Mouse (Mus musculus): Measurements from ENCODE around the gene Gpr155.
A peak's percentile ranks its signal among the peaks of the same experiment; 100 is the strongest.

The Gpr155 gene

GRCm38 (mm10) chr2:73385641-73386355 is 574 bp downstream of the Gpr155 start:
- no peak for DNase-seq

- no peak for DNase-seq
Measured at GRCm38 (mm10) chr2:73385172-73385571, 1.2 kb downstream of the Gpr155 start.

GRCm38 (mm10) chr2:73380298-73380975 is 5.9 kb downstream of the Gpr155 start:
- DNase-seq: no peak

- no peak for DNase-seq
Measured at GRCm38 (mm10) chr2:73379656-73380055, 6.7 kb downstream of the Gpr155 start.

- no peak for DNase-seq
Measured at GRCm38 (mm10) chr2:73378326-73378725, 8.0 kb downstream of the Gpr155 start.

- DNase-seq: no peak
Measured at GRCm38 (mm10) chr2:73371530-73372335, 14.6 kb downstream of the Gpr155 start.

GRCm38 (mm10) chr2:73363448-73363847 is 22.9 kb downstream of the Gpr155 start:
- DNase-seq: no peak

- DNase-seq: no peak
Measured at GRCm38 (mm10) chr2:73360536-73360935, 25.8 kb downstream of the Gpr155 start.

- DNase-seq: no peak
Measured at GRCm38 (mm10) chr2:73359941-73360340, 26.4 kb downstream of the Gpr155 start.

- peak; percentile 64 for DNase-seq
Measured at GRCm38 (mm10) chr2:73357004-73357403, 29.4 kb downstream of the Gpr155 start.

GRCm38 (mm10) chr2:73351927-73352374 is 34.4 kb downstream of the Gpr155 start:
- no peak for DNase-seq

GRCm38 (mm10) chr2:73351496-73351895 is 34.9 kb downstream of the Gpr155 start:
- DNase-seq: no peak

- DNase-seq: no peak
Measured at GRCm38 (mm10) chr2:73348221-73348620, 38.2 kb downstream of the Gpr155 start.

- no peak for DNase-seq
Measured at GRCm38 (mm10) chr2:73347766-73348165, 38.6 kb downstream of the Gpr155 start.

- DNase-seq: peak; percentile 46
Measured at GRCm38 (mm10) chr2:73347136-73347535, 39.2 kb downstream of the Gpr155 start.

GRCm38 (mm10) chr2:73346345-73347086 is 39.9 kb downstream of the Gpr155 start:
- DNase-seq: peak; percentile 20

- DNase-seq: no peak
Measured at GRCm38 (mm10) chr2:73345204-73345603, 41.2 kb downstream of the Gpr155 start.

GRCm38 (mm10) chr2:73343701-73344100 is 42.7 kb downstream of the Gpr155 start:
- no peak for DNase-seq

- no peak for DNase-seq
Measured at GRCm38 (mm10) chr2:73338415-73338814, 48.0 kb downstream of the Gpr155 start.

GRCm38 (mm10) chr2:73335949-73336348 is 50.4 kb downstream of the Gpr155 start:
- DNase-seq: no peak

GRCm38 (mm10) chr2:73325871-73326270 is 60.5 kb downstream of the Gpr155 start:
- no peak for DNase-seq

GRCm38 (mm10) chr2:73322991-73323390 is 63.4 kb downstream of the Gpr155 start:
- no peak for DNase-seq

- DNase-seq: no peak
Measured at GRCm38 (mm10) chr2:73319218-73319617, 67.2 kb downstream of the Gpr155 start.

All from embryo, embryonic 11 days (tissue).